Mouse (Mus musculus): ENCODE data around the gene Plcb1. TPM values are rescaled to one million over a fixed set of nuclear protein-coding genes. Genes with fewer than 3 reads are reported as not detected.

The Plcb1 gene
- total RNA-seq, 1 experiment = 0.89 TPM

- TF ChIP-seq ZNF384 (IDR thresholded peaks at IDR 0.05; ENCODE audit: low read depth, low read length) (no peak), MAFK (IDR thresholded peaks at IDR 0.05; ENCODE audit: insufficient read depth, low read depth, low read length) (no peak), HCFC1 (IDR thresholded peaks at IDR 0.05; ENCODE audit: borderline replicate concordance, insufficient read depth, low read length) (no peak), ZC3H11A (IDR thresholded peaks at IDR 0.05; ENCODE audit: borderline replicate concordance, low read depth, low read length) (no peak), CHD2 (IDR thresholded peaks at IDR 0.05; ENCODE audit: low read depth, low read length) (no peak)
- in situ Hi-C loops (cut with MboI; ENCODE audit: low sequenced_read_pairs in 2 of 2, unreplicated experiment in 2 of 2) = loop anchor here in 1 of 2 experiments (10.0 kb wide), 1 partner anchor 538 kb away; no protein-coding TSS in a partner anchor
- H3K9me3 ChIP-seq (ENCODE audit: control insufficient read depth, insufficient read depth, low read depth, low read length) = no peaks in the 10 kb centered on the region
- no peak overlapping the region for H3K9ac ChIP-seq (ENCODE audit: insufficient read depth, low read depth, low read length, poor library complexity, severe bottlenecking)
- H3K4me1 ChIP-seq (ENCODE audit: control insufficient read depth in 2 of 2, insufficient read depth in 2 of 2, low read length in 2 of 2, poor library complexity in 1 of 2) = no peaks in the 10 kb centered on the region
- H3K36me3 ChIP-seq (ENCODE audit: control insufficient read depth, insufficient read depth, low read length, poor library complexity, severe bottlenecking) = no peaks in the 10 kb centered on the region
- DNase-seq (ENCODE audit: low read depth, low spot score) = no peak
- H3K4me3 ChIP-seq (ENCODE audit: insufficient read depth in 1 of 2, low read depth in 1 of 2, low read length in 2 of 2, poor library complexity in 1 of 2, severe bottlenecking in 1 of 2) = peak overlapping the region; percentile 69 to 86; a peak in 3 of 4 replicates
- H3K27ac ChIP-seq (ENCODE audit: insufficient read depth, low read depth, low read length, poor library complexity, severe bottlenecking) = no peak overlapping the region
Observed at GRCm38 (mm10) chr2:134786856-134787250, 986 bp downstream of the Plcb1 start.

- in situ Hi-C loops (cut with MboI; ENCODE audit: low sequenced_read_pairs in 2 of 2, unreplicated experiment in 2 of 2) = loop anchor here in 1 of 2 experiments (10.0 kb wide), 1 partner anchor 537 kb away; no protein-coding TSS in a partner anchor
- Histone ChIP-seq H3K9ac (ENCODE audit: insufficient read depth, low read depth, low read length, poor library complexity, severe bottlenecking) (no peak overlapping the region), H3K36me3 (ENCODE audit: control insufficient read depth, insufficient read depth, low read length, poor library complexity, severe bottlenecking) (no peaks in the 10 kb centered on the region), H3K4me1 (ENCODE audit: control insufficient read depth in 2 of 2, insufficient read depth in 2 of 2, low read length in 2 of 2, poor library complexity in 1 of 2) (no peaks in the 10 kb centered on the region), H3K9me3 (ENCODE audit: control insufficient read depth, insufficient read depth, low read depth, low read length) (no peaks in the 10 kb centered on the region), H3K27ac (ENCODE audit: insufficient read depth, low read depth, low read length, poor library complexity, severe bottlenecking) (no peak overlapping the region), H3K4me3 (ENCODE audit: insufficient read depth in 1 of 2, low read depth in 1 of 2, low read length in 2 of 2, poor library complexity in 1 of 2, severe bottlenecking in 1 of 2) (no peak overlapping the region)
- no peak for DNase-seq (ENCODE audit: low read depth, low spot score)
- TF ChIP-seq CHD2 (IDR thresholded peaks at IDR 0.05; ENCODE audit: low read depth, low read length) (no peak), HCFC1 (IDR thresholded peaks at IDR 0.05; ENCODE audit: borderline replicate concordance, insufficient read depth, low read length) (no peak), MAFK (IDR thresholded peaks at IDR 0.05; ENCODE audit: insufficient read depth, low read depth, low read length) (no peak), ZC3H11A (IDR thresholded peaks at IDR 0.05; ENCODE audit: borderline replicate concordance, low read depth, low read length) (no peak), ZNF384 (IDR thresholded peaks at IDR 0.05; ENCODE audit: low read depth, low read length) (no peak)
Observed at GRCm38 (mm10) chr2:134787336-134788095, 1.6 kb downstream of the Plcb1 start.

GRCm38 (mm10) chr2:134792926-134793325 lies 7.1 kb downstream of the Plcb1 start:
- H3K4me3 ChIP-seq (ENCODE audit: insufficient read depth in 1 of 2, low read depth in 1 of 2, low read length in 2 of 2, poor library complexity in 1 of 2, severe bottlenecking in 1 of 2) = no peak overlapping the region
- no peak for DNase-seq (ENCODE audit: low read depth, low spot score)
- no peak overlapping the region for H3K27ac ChIP-seq (ENCODE audit: insufficient read depth, low read depth, low read length, poor library complexity, severe bottlenecking)
- in situ Hi-C loops (cut with MboI; ENCODE audit: low sequenced_read_pairs in 2 of 2, unreplicated experiment in 2 of 2) = no loop called here
- no peaks in the 10 kb centered on the region for H3K36me3 ChIP-seq (ENCODE audit: control insufficient read depth, insufficient read depth, low read length, poor library complexity, severe bottlenecking)
- no peaks in the 10 kb centered on the region for H3K9me3 ChIP-seq (ENCODE audit: control insufficient read depth, insufficient read depth, low read depth, low read length)
- TF ChIP-seq HCFC1 (IDR thresholded peaks at IDR 0.05; ENCODE audit: borderline replicate concordance, insufficient read depth, low read length) = no peak
- TF ChIP-seq ZNF384 (IDR thresholded peaks at IDR 0.05; ENCODE audit: low read depth, low read length) = no peak
- no peak for TF ChIP-seq MAFK (IDR thresholded peaks at IDR 0.05; ENCODE audit: insufficient read depth, low read depth, low read length)
- TF ChIP-seq CHD2 (IDR thresholded peaks at IDR 0.05; ENCODE audit: low read depth, low read length) = no peak
- TF ChIP-seq ZC3H11A (IDR thresholded peaks at IDR 0.05; ENCODE audit: borderline replicate concordance, low read depth, low read length) = no peak
- no peak overlapping the region for H3K9ac ChIP-seq (ENCODE audit: insufficient read depth, low read depth, low read length, poor library complexity, severe bottlenecking)
- H3K4me1 ChIP-seq (ENCODE audit: control insufficient read depth in 2 of 2, insufficient read depth in 2 of 2, low read length in 2 of 2, poor library complexity in 1 of 2) = no peaks in the 10 kb centered on the region

- no peak overlapping the region for H3K4me3 ChIP-seq (ENCODE audit: insufficient read depth in 1 of 2, low read depth in 1 of 2, low read length in 2 of 2, poor library complexity in 1 of 2, severe bottlenecking in 1 of 2)
- H3K36me3 ChIP-seq (ENCODE audit: control insufficient read depth, insufficient read depth, low read length, poor library complexity, severe bottlenecking) = no peaks in the 10 kb centered on the region
- H3K27ac ChIP-seq (ENCODE audit: insufficient read depth, low read depth, low read length, poor library complexity, severe bottlenecking) = no peak overlapping the region
- H3K9me3 ChIP-seq (ENCODE audit: control insufficient read depth, insufficient read depth, low read depth, low read length) = no peaks in the 10 kb centered on the region
- no peaks in the 10 kb centered on the region for H3K4me1 ChIP-seq (ENCODE audit: control insufficient read depth in 2 of 2, insufficient read depth in 2 of 2, low read length in 2 of 2, poor library complexity in 1 of 2)
- DNase-seq (ENCODE audit: low read depth, low spot score) = no peak
- H3K9ac ChIP-seq (ENCODE audit: insufficient read depth, low read depth, low read length, poor library complexity, severe bottlenecking) = no peak overlapping the region
- no peak for TF ChIP-seq ZC3H11A (IDR thresholded peaks at IDR 0.05; ENCODE audit: borderline replicate concordance, low read depth, low read length)
- TF ChIP-seq MAFK (IDR thresholded peaks at IDR 0.05; ENCODE audit: insufficient read depth, low read depth, low read length) = no peak
- TF ChIP-seq CHD2 (IDR thresholded peaks at IDR 0.05; ENCODE audit: low read depth, low read length) = no peak
- no peak for TF ChIP-seq HCFC1 (IDR thresholded peaks at IDR 0.05; ENCODE audit: borderline replicate concordance, insufficient read depth, low read length)
- TF ChIP-seq ZNF384 (IDR thresholded peaks at IDR 0.05; ENCODE audit: low read depth, low read length) = no peak
- in situ Hi-C loops (cut with MboI; ENCODE audit: low sequenced_read_pairs in 2 of 2, unreplicated experiment in 2 of 2) = no loop called here
Observed at GRCm38 (mm10) chr2:134800226-134800625, 14.4 kb downstream of the Plcb1 start.
